In the genomic region with DNA sequence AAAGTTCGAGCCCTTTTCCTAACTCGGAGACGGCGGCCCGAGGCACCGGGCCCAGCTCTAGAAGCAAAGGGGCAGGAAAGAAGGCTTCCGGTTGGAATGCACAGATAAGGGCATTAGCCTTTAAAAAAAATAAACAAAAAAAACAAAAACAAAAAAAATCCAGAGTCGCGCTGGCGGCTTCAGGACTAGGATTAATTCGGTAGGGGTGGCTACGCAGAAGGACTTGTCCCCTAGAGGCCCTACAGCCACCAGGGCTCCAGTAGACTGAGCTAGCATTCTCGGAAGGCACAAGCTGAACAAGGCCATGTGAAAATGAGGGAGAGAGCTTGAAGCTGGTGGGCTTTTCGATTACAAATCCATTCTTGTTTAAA, we compare ENCODE assay signal across 8 mouse cellular contexts. TPM values are rescaled to one million over a fixed set of nuclear protein-coding genes. Genes with fewer than 3 reads are reported as not detected.
DNase-seq lines count a peak whose midpoint lies in the region; ATAC-seq and TF ChIP-seq lines count a peak whose summit lies in the region.

No protein-coding gene starts in this region.

- H3K27me3 ChIP-seq in heart, adult 2 months (ENCODE audit: control insufficient read depth, insufficient read depth, low read length), result no peaks in the 10 kb centered on the region; the same call in 1 of the 2 replicates
- H3K27me3 ChIP-seq in forebrain, embryonic 13.5 days, result peaks cover 16% of the 10 kb centered on the region
- peaks cover 29% of the 10 kb centered on the region for H3K27me3 ChIP-seq in intestine, postnatal 0 days (replicated peaks; ENCODE audit: control insufficient read depth, insufficient read depth, low read length)
- H3K27me3 ChIP-seq in stomach, embryonic 16.5 days (ENCODE audit: control insufficient read depth, insufficient read depth, low read length), result peaks cover 12% of the 10 kb centered on the region; the same call in 1 of the 2 replicates

- TF ChIP-seq CTCF in heart, adult 2 months (IDR thresholded peaks at IDR 0.05), result peak; percentile 17; the same call in 1 of the 2 replicates
- TF ChIP-seq CTCF in intestine, postnatal 0 days (IDR thresholded peaks at IDR 0.05; ENCODE audit: low read depth), result 0 out of 2 replicates have a peak, but pooled peaks have one; percentile 17

- TF ChIP-seq POLR2A in heart, adult 2 months (IDR thresholded peaks at IDR 0.05; ENCODE audit: insufficient read depth, low read depth, low read length), result no peak

- intact Hi-C loops in heart, adult 2 months (cut with DNase I), result loop anchor here (5.0 kb wide), 4 partner anchors 80 to 715 kb away; a partner anchor contains a TSS
- intact Hi-C loops in heart, postnatal 25 days (cut with DNase I), result loop anchor here (5.0 kb wide), 2 partner anchors 130 to 335 kb away; no protein-coding TSS in a partner anchor

- peak overlapping the region; percentile 80 for H3K4me2 ChIP-seq in forebrain, embryonic 13.5 days
- peak overlapping the region; percentile 98 for H3K4me2 ChIP-seq in intestine, postnatal 0 days (replicated peaks; ENCODE audit: low read depth)
- peak overlapping the region; percentile 93 for H3K4me2 ChIP-seq in stomach, embryonic 16.5 days (ENCODE audit: low read depth, low read length)

- H3K27ac ChIP-seq in heart, adult 2 months, result peak overlapping the region; percentile 92
- no peak overlapping the region for H3K27ac ChIP-seq in ES-E14 (ENCODE audit: insufficient read depth, low read depth, low read length, poor library complexity, severe bottlenecking)
- H3K27ac ChIP-seq in forebrain, embryonic 13.5 days, result peak overlapping the region; percentile 70
- H3K27ac ChIP-seq in intestine, postnatal 0 days (ENCODE audit: low read depth, low read length), result peak overlapping the region; percentile 77
- H3K27ac ChIP-seq in stomach, embryonic 16.5 days (ENCODE audit: low read length), result peak overlapping the region; percentile 77

- H3K79me2 ChIP-seq in heart, adult 2 months (replicated peaks; ENCODE audit: control insufficient read depth, insufficient read depth, low read length), result no peaks in the 10 kb centered on the region

- H3K4me1 ChIP-seq in heart, adult 2 months (ENCODE audit: control insufficient read depth, insufficient read depth, low read length), result no peaks in the 10 kb centered on the region
- H3K4me1 ChIP-seq in ES-E14 (ENCODE audit: control insufficient read depth in 2 of 2, insufficient read depth in 2 of 2, low read length in 2 of 2, poor library complexity in 1 of 2), result no peaks in the 10 kb centered on the region
- peaks cover 15% of the 10 kb centered on the region; the same call in 1 of the 2 replicates for H3K4me1 ChIP-seq in forebrain, embryonic 13.5 days
- no peaks in the 10 kb centered on the region for H3K4me1 ChIP-seq in intestine, postnatal 0 days (replicated peaks; ENCODE audit: control insufficient read depth, insufficient read depth, low read length)
- no peaks in the 10 kb centered on the region for H3K4me1 ChIP-seq in stomach, embryonic 16.5 days (ENCODE audit: control insufficient read depth, insufficient read depth, low read length)

- 2% methylated on average over 14 of the region's 14 CpGs for WGBS in heart, adult 2 months
- under 1% methylated on average over 14 of the region's 14 CpGs for whole genome bisulfite sequencing in forebrain, embryonic 13.5 days
- WGBS in intestine, postnatal 0 days, result 4% methylated on average over 14 of the region's 14 CpGs
- WGBS in stomach, embryonic 16.5 days, result 3% methylated on average over 14 of the region's 14 CpGs

- peak overlapping the region; percentile 84 for H3K9ac ChIP-seq in heart, adult 2 months (ENCODE audit: low read depth, low read length)
- peak overlapping the region; percentile 81 for H3K9ac ChIP-seq in ES-E14 (ENCODE audit: insufficient read depth, low read depth, low read length, poor library complexity, severe bottlenecking)
- H3K9ac ChIP-seq in forebrain, embryonic 13.5 days, result peak overlapping the region; percentile 83
- peak overlapping the region; percentile 85 for H3K9ac ChIP-seq in intestine, postnatal 0 days (ENCODE audit: low read depth, low read length)
- H3K9ac ChIP-seq in stomach, embryonic 16.5 days (ENCODE audit: low read length), result peak overlapping the region; percentile 89

- H3K4me3 ChIP-seq in heart, adult 2 months, result peak overlapping the region; percentile 79
- H3K4me3 ChIP-seq in ES-E14 (ENCODE audit: insufficient read depth in 1 of 2, low read depth in 1 of 2, low read length in 2 of 2, poor library complexity in 1 of 2, severe bottlenecking in 1 of 2), result peak overlapping the region; percentile 67 to 88
- H3K4me3 ChIP-seq in forebrain, embryonic 13.5 days, result peak overlapping the region; percentile 74
- peak overlapping the region; percentile 71 for H3K4me3 ChIP-seq in intestine, postnatal 0 days (ENCODE audit: low read depth, low read length)
- H3K4me3 ChIP-seq in stomach, embryonic 16.5 days (replicated peaks; ENCODE audit: low read length), result peak overlapping the region; percentile 75

- no peak for DNase-seq in heart, adult 2 months
- DNase-seq in heart, postnatal 25 days (ENCODE audit: low spot score), result no peak
- no peak for DNase-seq in ES-E14 (ENCODE audit: low read depth, low spot score)
- DNase-seq in lung, postnatal 14 days, result peak; percentile 48
- DNase-seq in gastrocnemius, adult 8-10 months (ENCODE audit: low spot score in 2 of 2), result no peak

- in situ Hi-C loops in ES-E14 (cut with MboI; ENCODE audit: low sequenced_read_pairs in 2 of 2, unreplicated experiment in 2 of 2), result no loop called here

- no peaks in the 10 kb centered on the region for H3K9me3 ChIP-seq in ES-E14 (ENCODE audit: control insufficient read depth, insufficient read depth, low read depth, low read length)
- H3K9me3 ChIP-seq in forebrain, embryonic 13.5 days (replicated peaks), result no peaks in the 10 kb centered on the region
- no peaks in the 10 kb centered on the region for H3K9me3 ChIP-seq in intestine, postnatal 0 days (ENCODE audit: control insufficient read depth)
- no peaks in the 10 kb centered on the region for H3K9me3 ChIP-seq in stomach, embryonic 16.5 days (replicated peaks; ENCODE audit: control insufficient read depth, low read length)

- TF ChIP-seq EP300 in heart, adult 2 months (IDR thresholded peaks at IDR 0.05; ENCODE audit: insufficient read depth, low read depth, low read length), result no peak

- H3K36me3 ChIP-seq in heart, adult 2 months (ENCODE audit: control insufficient read depth, insufficient read depth, low read length), result no peaks in the 10 kb centered on the region
- H3K36me3 ChIP-seq in ES-E14 (ENCODE audit: control insufficient read depth, insufficient read depth, low read length, poor library complexity, severe bottlenecking), result no peaks in the 10 kb centered on the region
- no peaks in the 10 kb centered on the region for H3K36me3 ChIP-seq in forebrain, embryonic 13.5 days (ENCODE audit: poor library complexity, severe bottlenecking)
- H3K36me3 ChIP-seq in intestine, postnatal 0 days (ENCODE audit: control insufficient read depth, insufficient read depth), result no peaks in the 10 kb centered on the region
- H3K36me3 ChIP-seq in stomach, embryonic 16.5 days (ENCODE audit: control insufficient read depth, insufficient read depth, low read length), result no peaks in the 10 kb centered on the region

- ATAC-seq in forebrain, embryonic 13.5 days, result peak; percentile 33; the same call in 1 of the 2 replicates
- ATAC-seq in intestine, postnatal 0 days, result no peak
- peak; percentile 32; the same call in 1 of the 2 replicates for ATAC-seq in stomach, embryonic 16.5 days (ENCODE audit: insufficient read depth, low FRiP score)

TF ChIP-seq in ES-E14, 5 proteins besides CTCF, POLR2A, EP300 and RAD21:
- TF ChIP-seq ZNF384 (IDR thresholded peaks at IDR 0.05; ENCODE audit: low read depth, low read length), result no peak
- no peak for TF ChIP-seq HCFC1 (IDR thresholded peaks at IDR 0.05; ENCODE audit: borderline replicate concordance, insufficient read depth, low read length)
- TF ChIP-seq CHD2 (IDR thresholded peaks at IDR 0.05; ENCODE audit: low read depth, low read length), result no peak
- no peak for TF ChIP-seq MAFK (IDR thresholded peaks at IDR 0.05; ENCODE audit: insufficient read depth, low read depth, low read length)
- no peak for TF ChIP-seq ZC3H11A (IDR thresholded peaks at IDR 0.05; ENCODE audit: borderline replicate concordance, low read depth, low read length)
TF ChIP-seq in ES-E14: peak in this region for 0.

RNA-seq across cellular contexts. Expression of a gene that starts 0.7 kb away (rescaled TPM):
- total RNA-seq in heart, adult 2 months (2021), result 1 to 10 TPM; 6.1 to 6.9 TPM
- 2.3 and 3.4 TPM in 2 replicates for polyA plus RNA-seq in heart, adult 2 months (2012; rRNA removed)
- 1 to 10 TPM; 5.2 to 7.0 TPM for total RNA-seq in heart, postnatal 25 days (2021)
- total RNA-seq in ES-E14 (2012; rRNA removed), result 7.2 and 8.5 TPM in 2 replicates
- 3.2 and 3.6 TPM in 2 replicates for polyA plus RNA-seq in forebrain, embryonic 13.5 days (2015; fragmentation: Nextera tagmentation; extraction: Ambion mirVana)
- polyA plus RNA-seq in intestine, postnatal 0 days (2015; fragmentation: Nextera tagmentation; extraction: Ambion mirVana), result 4.7 and 4.9 TPM in 2 replicates
- 3.3 and 3.9 TPM in 2 replicates for polyA plus RNA-seq in stomach, embryonic 16.5 days (2015; fragmentation: Nextera tagmentation; extraction: Ambion mirVana)
- total RNA-seq in gastrocnemius, adult 8-10 months (2022), result 1 to 10 TPM in 3 of 4 experiments, under 1 TPM in 1; 0.82 to 1.9 (median 1.7) TPM

RNA-seq across cellular contexts. Expression of a gene that starts 0.9 kb away (rescaled TPM):
- total RNA-seq in heart, adult 2 months (2021), result 1 to 10 TPM; 3.6 to 3.9 TPM
- polyA plus RNA-seq in heart, adult 2 months (2012; rRNA removed), result 3.7 and 3.8 TPM in 2 replicates
- total RNA-seq in heart, postnatal 25 days (2021), result 1 to 10 TPM; 2.3 to 2.5 TPM
- 25.5 and 29.0 TPM in 2 replicates for total RNA-seq in ES-E14 (2012; rRNA removed)
- 2.5 and 2.6 TPM in 2 replicates for polyA plus RNA-seq in forebrain, embryonic 13.5 days (2015; fragmentation: Nextera tagmentation; extraction: Ambion mirVana)
- 1.6 and 1.8 TPM in 2 replicates for polyA plus RNA-seq in intestine, postnatal 0 days (2015; fragmentation: Nextera tagmentation; extraction: Ambion mirVana)
- polyA plus RNA-seq in stomach, embryonic 16.5 days (2015; fragmentation: Nextera tagmentation; extraction: Ambion mirVana), result 2.1 and 2.9 TPM in 2 replicates
- total RNA-seq in gastrocnemius, adult 8-10 months (2022), result 1 to 10 TPM in 1 of 4 experiments, under 1 TPM in 3; 0.51 to 1.6 (median 0.81) TPM
